Mouse (Mus musculus): ENCODE results near the gene B830017H08Rik. TPM values are rescaled to one million over a fixed set of nuclear protein-coding genes. Genes with fewer than 3 reads are reported as not detected.

B830017H08Rik gene
- polyA plus RNA-seq (2015; fragmentation: Illumina TruSeq; extraction: RNeasy Lipid Tissue Mini Kit (QIAGEN cat#74804); ENCODE audit: low read depth, low replicate concordance) = 3.2 TPM

GRCm38 (mm10) chr16:17832821-17833220 is at the start of gene B830017H08Rik:
B830017H08Rik (plus strand) TSS chr16:17833121.

GRCm38 (mm10) chr16:17796971-17797811 is 35.7 kb upstream of the B830017H08Rik start, which contains the start of gene Scarf2:
Scarf2 (plus strand) TSS chr16:17797282.

DNA sequence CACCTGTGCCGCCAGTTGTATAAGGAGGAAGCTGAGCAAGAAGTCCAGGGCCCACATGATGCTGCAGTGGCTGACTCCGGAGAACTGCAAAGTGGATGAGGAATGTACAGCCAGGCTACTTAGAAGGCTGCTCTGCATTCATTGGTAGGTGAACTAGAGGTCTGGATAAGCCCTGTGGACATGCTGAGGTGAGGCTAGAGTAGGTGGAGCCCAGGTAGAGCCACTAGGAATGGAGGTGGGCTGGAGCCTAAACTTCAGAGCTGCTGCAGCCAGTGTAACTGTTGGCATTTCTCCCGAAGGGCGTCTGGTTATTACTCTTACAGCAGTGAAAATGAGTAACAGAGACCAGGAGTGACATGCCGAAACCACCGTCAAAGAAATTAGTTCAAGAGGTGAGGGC is 5.1 kb downstream of the B830017H08Rik start, which contains the start of gene Car15:
TSS of gene Car15 (minus strand) at position 314 of the 400 bp plus-strand sequence.

Other genes starting within 250 kb of the B830017H08Rik start
- gene Slc7a4, start 249.9 kb upstream of the B830017H08Rik start, polyA plus RNA-seq (2015; fragmentation: Illumina TruSeq; extraction: RNeasy Lipid Tissue Mini Kit (QIAGEN cat#74804); ENCODE audit: low read depth, low replicate concordance) = 65.0 TPM
- 61.5 TPM for gene Smpd4, start 213.8 kb upstream of the B830017H08Rik start, polyA plus RNA-seq (2015; fragmentation: Illumina TruSeq; extraction: RNeasy Lipid Tissue Mini Kit (QIAGEN cat#74804); ENCODE audit: low read depth, low replicate concordance)
- 29.0 TPM for gene Ccdc74a, start 186.7 kb upstream of the B830017H08Rik start, polyA plus RNA-seq (2015; fragmentation: Illumina TruSeq; extraction: RNeasy Lipid Tissue Mini Kit (QIAGEN cat#74804); ENCODE audit: low read depth, low replicate concordance)
- 43.6 TPM for gene Med15, start 100.2 kb upstream of the B830017H08Rik start, polyA plus RNA-seq (2015; fragmentation: Illumina TruSeq; extraction: RNeasy Lipid Tissue Mini Kit (QIAGEN cat#74804); ENCODE audit: low read depth, low replicate concordance)
- gene Klhl22, start 73.5 kb upstream of the B830017H08Rik start, polyA plus RNA-seq (2015; fragmentation: Illumina TruSeq; extraction: RNeasy Lipid Tissue Mini Kit (QIAGEN cat#74804); ENCODE audit: low read depth, low replicate concordance) = 87.8 TPM
- 2.0 TPM for gene Scarf2, start 35.8 kb upstream of the B830017H08Rik start, polyA plus RNA-seq (2015; fragmentation: Illumina TruSeq; extraction: RNeasy Lipid Tissue Mini Kit (QIAGEN cat#74804); ENCODE audit: low read depth, low replicate concordance)
- gene Car15, start 5.2 kb downstream of the B830017H08Rik start, polyA plus RNA-seq (2015; fragmentation: Illumina TruSeq; extraction: RNeasy Lipid Tissue Mini Kit (QIAGEN cat#74804); ENCODE audit: low read depth, low replicate concordance) = 8.5 TPM
- gene Gm20518, start 58.5 kb downstream of the B830017H08Rik start, polyA plus RNA-seq (2015; fragmentation: Illumina TruSeq; extraction: RNeasy Lipid Tissue Mini Kit (QIAGEN cat#74804); ENCODE audit: low read depth, low replicate concordance) = 0.61 TPM
- gene Tssk1, start 61.1 kb downstream of the B830017H08Rik start, polyA plus RNA-seq (2015; fragmentation: Illumina TruSeq; extraction: RNeasy Lipid Tissue Mini Kit (QIAGEN cat#74804); ENCODE audit: low read depth, low replicate concordance) = not detected
- 64.8 TPM for gene Dgcr2, start 65.4 kb downstream of the B830017H08Rik start, polyA plus RNA-seq (2015; fragmentation: Illumina TruSeq; extraction: RNeasy Lipid Tissue Mini Kit (QIAGEN cat#74804); ENCODE audit: low read depth, low replicate concordance)
- not detected for gene Tssk2, start 65.5 kb downstream of the B830017H08Rik start, polyA plus RNA-seq (2015; fragmentation: Illumina TruSeq; extraction: RNeasy Lipid Tissue Mini Kit (QIAGEN cat#74804); ENCODE audit: low read depth, low replicate concordance)
- 30.4 TPM for gene Ess2, start 78.2 kb downstream of the B830017H08Rik start, polyA plus RNA-seq (2015; fragmentation: Illumina TruSeq; extraction: RNeasy Lipid Tissue Mini Kit (QIAGEN cat#74804); ENCODE audit: low read depth, low replicate concordance)
- gene Gsc2, start 81.9 kb downstream of the B830017H08Rik start, polyA plus RNA-seq (2015; fragmentation: Illumina TruSeq; extraction: RNeasy Lipid Tissue Mini Kit (QIAGEN cat#74804); ENCODE audit: low read depth, low replicate concordance) = not detected
- 55.0 TPM for gene Slc25a1, start 95.1 kb downstream of the B830017H08Rik start, polyA plus RNA-seq (2015; fragmentation: Illumina TruSeq; extraction: RNeasy Lipid Tissue Mini Kit (QIAGEN cat#74804); ENCODE audit: low read depth, low replicate concordance)
- not detected for gene Vpreb2, start 147.3 kb downstream of the B830017H08Rik start, polyA plus RNA-seq (2015; fragmentation: Illumina TruSeq; extraction: RNeasy Lipid Tissue Mini Kit (QIAGEN cat#74804); ENCODE audit: low read depth, low replicate concordance)
- gene Dgcr6, start 219.7 kb downstream of the B830017H08Rik start, polyA plus RNA-seq (2015; fragmentation: Illumina TruSeq; extraction: RNeasy Lipid Tissue Mini Kit (QIAGEN cat#74804); ENCODE audit: low read depth, low replicate concordance) = 109 TPM

Data from brain, adult 10 weeks (tissue).